Mouse (Mus musculus) G1E (cell line): ENCODE data around the gene Ska3. TPM values are rescaled to one million over a fixed set of nuclear protein-coding genes. Genes with fewer than 3 reads are reported as not detected.
"Not testable (repeated sequence)": the region's sequence is repeated elsewhere in the genome, so short reads cannot be mapped to it uniquely, and the experiment has no call there.

ENCODE experiments used
- ATAC-seq: 2 replicates; pipeline ENCODE4 v1.8.0; 2016; ENCODE audit warnings: mild to moderate bottlenecking; ENCODE audit not compliant: insufficient number of reproducible peaks, poor library complexity, low FRiP score, severe bottlenecking; ENCODE audit errors: extremely low read depth
- DNase-seq: peaks from one replicate; pipeline ENCODE4 v3.0.0; 2012; ENCODE audit warnings: low spot score
- H3K27me3 ChIP-seq: 2 replicates; pipeline ENCODE4 v1.6.1; 2012; ENCODE audit warnings: mild to moderate bottlenecking, low read length, inconsistent platforms; ENCODE audit not compliant: insufficient read depth
- H3K36me3 ChIP-seq: replicated peaks from 2 replicates; pipeline ENCODE3; 2012; ENCODE audit warnings: mild to moderate bottlenecking, inconsistent platforms
- H3K4me1 ChIP-seq: 2 replicates; pipeline ENCODE4 v1.6.1; 2012; ENCODE audit warnings: low read depth, low read length, inconsistent platforms, mixed read lengths; ENCODE audit not compliant: insufficient read depth
- H3K4me3 ChIP-seq: 2 replicates; pipeline ENCODE4 v1.5.1; 2012; ENCODE audit warnings: low read depth, mild to moderate bottlenecking, inconsistent platforms, low read length, moderate library complexity, mixed read lengths
- H3K9me3 ChIP-seq: replicated peaks from 2 replicates; pipeline ENCODE4 v1.6.1; 2012; ENCODE audit warnings: inconsistent platforms
- CTCF ChIP-seq: IDR thresholded peaks from 2 replicates; pipeline ENCODE4 v1.5.1; 2012; ENCODE audit warnings: low read depth, low read length, inconsistent platforms, mixed read lengths
- GATA1 ChIP-seq: IDR thresholded peaks from 2 replicates; pipeline ENCODE4 v1.6.1; 2012; ENCODE audit warnings: borderline replicate concordance, low read length, inconsistent platforms, mixed read lengths
- GATA2 ChIP-seq: IDR thresholded peaks from 2 replicates; pipeline ENCODE4 v1.6.1; 2012; ENCODE audit warnings: low read depth, low read length, inconsistent platforms, borderline replicate concordance
- POLR2AphosphoS5 ChIP-seq: IDR thresholded peaks from 2 replicates; pipeline ENCODE4 v1.6.1; 2012; ENCODE audit warnings: low read depth, low read length, inconsistent platforms; ENCODE audit not compliant: insufficient replicate concordance
- TAL1 ChIP-seq: conservative IDR thresholded peaks from 2 replicates; pipeline ENCODE4 v1.6.1; 2012; ENCODE audit warnings: low read depth, low read length, inconsistent platforms, mixed read lengths
- polyA plus RNA-seq: library from polyadenylated mRNA; stranded (reverse); fragments of >175 nt; gene quantifications from 2 replicates; pipeline ENCODE4 v1.2.3, GENCODE M21; 2012
- total RNA-seq, 2 experiments: library from RNA; stranded (forward) in 1 of 2; stranded (reverse) in 1 of 2; fragments of 200-1000 nt in 1 of 2; fragments of >200 nt in 1 of 2; fragmentation: Nextera tagmentation in 1 of 2; gene quantifications; 2 replicates each; pipeline ENCODE4 v1.2.3; 2014 to 2017

The Ska3 gene
- total and polyA plus RNA-seq, 3 experiments = 6.9 to 49.3 (median 47.4) TPM

DNA sequence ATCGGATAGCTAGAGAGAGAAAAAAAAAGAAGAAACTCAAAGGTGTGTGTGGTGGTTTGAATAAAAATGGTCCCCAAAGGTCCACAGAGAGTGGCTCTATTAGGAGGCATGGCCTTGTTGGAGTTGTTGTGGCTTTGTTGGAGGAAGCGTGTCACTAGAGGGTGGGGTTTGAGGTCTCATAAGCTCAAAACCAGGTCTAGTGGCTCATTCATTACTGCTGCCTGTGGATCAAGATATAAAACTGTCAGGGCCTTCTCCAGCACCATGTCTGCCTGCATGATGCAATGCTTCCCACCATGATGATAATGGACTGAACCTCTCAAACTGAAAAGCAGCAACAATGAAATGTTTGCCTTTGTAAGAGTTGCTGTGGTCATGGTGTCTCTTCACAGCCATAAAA is 32.6 kb upstream of the Ska3 start:
- ATAC-seq (no peak), DNase-seq (no peak)
- H3K36me3 ChIP-seq = peaks cover 37% of the 10 kb centered on the region
- H3K27me3 ChIP-seq = no peaks in the 10 kb centered on the region
- TF ChIP-seq GATA2 = no peak
- no peak for TF ChIP-seq POLR2AphosphoS5
- TF ChIP-seq TAL1 = no peak
- TF ChIP-seq CTCF = no peak
- no peak for TF ChIP-seq GATA1
- H3K4me1 ChIP-seq = peaks cover 10% of the 10 kb centered on the region
- no peaks in the 10 kb centered on the region for H3K9me3 ChIP-seq
- no peak overlapping the region for H3K4me3 ChIP-seq

DNA sequence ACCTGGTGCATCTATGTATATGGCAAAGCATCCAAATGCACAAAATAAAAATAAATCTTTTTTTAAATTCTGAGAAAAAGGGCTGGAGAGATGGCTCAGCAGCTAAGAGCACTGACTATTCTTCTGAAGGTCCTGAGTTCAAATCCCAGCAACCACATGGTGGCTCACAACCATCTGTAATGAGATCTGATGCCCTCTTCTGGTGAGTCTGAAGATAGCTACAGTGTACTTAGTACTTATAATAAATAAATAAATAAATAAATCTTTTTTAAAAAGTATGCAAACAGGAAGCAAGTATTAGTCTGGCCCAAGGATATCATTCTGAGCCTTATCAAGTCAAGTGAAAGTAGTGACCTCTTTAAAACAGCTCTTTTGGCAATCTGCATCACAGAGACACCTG is 30.1 kb upstream of the Ska3 start:
- ATAC-seq = not testable (repeated sequence)
- H3K36me3 ChIP-seq = peaks cover 35% of the 10 kb centered on the region

DNA sequence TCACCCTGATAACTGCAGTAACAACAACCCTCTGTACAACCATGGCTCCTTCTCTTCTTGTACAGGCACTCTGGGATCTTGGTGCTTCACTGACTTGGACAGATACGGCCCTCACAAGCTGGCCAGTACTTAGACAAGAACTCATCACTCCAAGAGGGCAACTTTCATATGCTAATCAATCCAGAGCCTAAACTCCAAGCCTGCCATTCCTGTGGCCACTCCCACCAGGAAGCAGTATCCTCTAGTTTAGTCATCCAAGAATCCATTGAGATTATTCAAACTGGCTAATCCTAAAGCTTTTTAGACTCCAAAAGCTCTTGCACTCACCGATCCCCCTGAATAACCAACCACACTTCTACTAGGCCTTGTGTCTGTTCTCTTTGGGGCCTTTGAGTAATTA is 27.0 kb upstream of the Ska3 start:
- no peaks in the 10 kb centered on the region for H3K9me3 ChIP-seq
- ATAC-seq = no peak
- no peak for DNase-seq

More for the DNA sequence above, 30.1 kb upstream of the Ska3 start:
- DNase-seq, H3K4me3 ChIP-seq, H3K27me3 ChIP-seq, H3K4me1 ChIP-seq, H3K9me3 ChIP-seq: not testable (repeated sequence)

DNA sequence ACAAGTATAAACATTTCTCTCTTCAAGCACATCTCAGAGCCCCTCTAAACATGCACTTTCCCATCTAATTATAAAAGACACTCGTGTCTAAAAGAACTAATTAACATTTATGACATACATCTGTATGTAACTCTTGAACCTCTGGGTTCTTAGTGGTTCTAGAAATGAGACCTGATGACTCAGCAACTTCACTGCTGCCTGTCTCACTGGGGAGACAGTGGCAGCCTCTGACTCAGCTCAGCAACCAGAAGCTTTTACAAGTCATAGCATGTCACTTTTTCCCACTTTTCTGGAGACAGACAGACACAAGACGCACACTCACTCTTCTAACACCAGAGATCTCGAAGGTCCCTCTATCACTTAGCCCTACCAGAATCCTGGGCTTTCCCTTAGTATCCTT is 24.3 kb upstream of the Ska3 start:
- no peaks in the 10 kb centered on the region for H3K27me3 ChIP-seq
- peak; percentile 19 for DNase-seq
- peak; percentile 68 for ATAC-seq
- peaks cover 6% of the 10 kb centered on the region for H3K4me1 ChIP-seq
- peaks cover 36% of the 10 kb centered on the region for H3K36me3 ChIP-seq
- TF ChIP-seq CTCF (no peak), TAL1 (no peak), GATA1 (no peak), POLR2AphosphoS5 (no peak), GATA2 (no peak)
- H3K9me3 ChIP-seq = no peaks in the 10 kb centered on the region
- H3K4me3 ChIP-seq = no peak overlapping the region

More for the DNA sequence above, 27.0 kb upstream of the Ska3 start:
- peaks cover 35% of the 10 kb centered on the region for H3K36me3 ChIP-seq
- H3K4me1 ChIP-seq = peaks cover 6% of the 10 kb centered on the region
- H3K27me3 ChIP-seq = no peaks in the 10 kb centered on the region
- no peak for TF ChIP-seq GATA1
- no peak for TF ChIP-seq POLR2AphosphoS5
- TF ChIP-seq CTCF = no peak
- no peak for TF ChIP-seq TAL1
- H3K4me3 ChIP-seq = no peak overlapping the region

DNA sequence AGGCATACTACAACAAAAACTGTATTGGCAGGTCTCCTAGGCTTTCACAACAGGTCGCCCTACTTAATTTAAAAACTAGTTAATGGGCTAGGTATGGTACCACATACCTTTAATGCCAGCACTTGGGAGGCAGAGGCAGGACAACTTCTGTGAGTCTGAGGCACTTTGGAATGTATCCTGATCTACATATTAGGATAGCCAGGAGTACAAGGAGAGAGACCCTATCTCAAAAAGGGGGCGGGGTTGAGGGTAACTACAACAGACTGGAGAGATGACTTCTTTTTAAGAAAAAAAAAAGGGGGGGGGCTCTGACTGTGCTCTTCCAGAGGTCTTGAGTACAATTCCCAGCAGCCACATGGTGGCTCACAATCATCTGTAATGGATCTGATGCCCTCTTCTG is 22.7 kb upstream of the Ska3 start:
- TF ChIP-seq TAL1 (no peak), CTCF (no peak), GATA2 (no peak), POLR2AphosphoS5 (no peak), GATA1 (no peak)
- no peak for DNase-seq
- Histone ChIP-seq H3K4me3 (no peak overlapping the region), H3K4me1 (peaks cover 6% of the 10 kb centered on the region), H3K9me3 (no peaks in the 10 kb centered on the region), H3K27me3 (no peaks in the 10 kb centered on the region), H3K36me3 (peaks cover 45% of the 10 kb centered on the region)
- ATAC-seq = no peak

DNA sequence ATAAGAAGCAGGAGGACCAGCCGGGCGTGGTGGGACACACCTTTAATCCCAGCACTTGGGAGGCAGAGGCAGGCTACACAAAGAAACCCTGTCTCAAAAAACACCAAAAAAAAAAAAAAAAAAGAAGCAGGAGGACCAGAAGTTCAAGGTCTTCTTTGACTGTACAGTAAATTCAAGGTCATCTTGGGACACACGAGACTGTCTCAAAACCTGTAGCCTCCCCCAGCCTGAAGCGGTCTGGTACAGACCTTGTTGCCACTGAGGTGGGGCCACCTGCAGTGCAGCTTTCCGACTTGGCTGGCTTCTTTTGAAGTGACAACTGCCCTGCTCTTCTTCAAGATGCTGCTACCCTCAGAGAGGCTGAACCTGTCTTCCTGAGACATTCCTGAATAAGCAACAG is 22.1 kb upstream of the Ska3 start:
- not testable (repeated sequence) for H3K4me1 ChIP-seq, H3K9me3 ChIP-seq, H3K27me3 ChIP-seq, ATAC-seq, H3K4me3 ChIP-seq, DNase-seq
- H3K36me3 ChIP-seq = peaks cover 43% of the 10 kb centered on the region

DNA sequence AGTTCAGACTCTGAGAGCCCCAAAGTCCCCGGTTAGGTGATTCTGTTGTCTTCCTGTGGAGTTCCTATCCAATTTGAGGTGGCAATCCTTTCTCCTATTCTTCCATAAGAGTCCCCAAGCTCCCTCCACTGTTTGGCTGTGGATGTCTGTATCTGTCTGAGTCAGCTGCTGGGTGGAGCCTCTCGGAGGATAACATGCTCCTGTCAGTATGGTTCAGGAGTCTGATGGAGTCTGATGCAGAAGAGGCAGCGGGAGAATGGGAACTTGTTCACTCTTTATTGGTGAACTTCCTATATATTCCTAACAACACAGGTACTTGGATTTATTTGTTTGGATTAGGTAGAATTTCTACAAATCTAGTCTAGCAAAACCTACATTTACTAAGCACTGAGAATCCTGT is 18.6 kb upstream of the Ska3 start:
- Histone ChIP-seq H3K4me3 (no peak overlapping the region), H3K4me1 (no peaks in the 10 kb centered on the region), H3K9me3 (no peaks in the 10 kb centered on the region), H3K27me3 (no peaks in the 10 kb centered on the region), H3K36me3 (peaks cover 50% of the 10 kb centered on the region)
- TF ChIP-seq CTCF (no peak), POLR2AphosphoS5 (no peak), TAL1 (no peak), GATA2 (no peak), GATA1 (no peak)
- DNase-seq = no peak
- ATAC-seq = no peak
